Mouse (Mus musculus) effector memory CD4-positive, alpha-beta T cell, adult 5 months (primary cell): ENCODE data around the gene Slco2a1. TPM values are rescaled to one million over a fixed set of nuclear protein-coding genes. Genes with fewer than 3 reads are reported as not detected.

Experiments
- polyA plus RNA-seq: library from polyadenylated mRNA; unstranded; fragments of 100-300 nt; shearing (Covaris generic); gene quantifications from one replicate; pipeline ENCODE4 v1.2.1, GENCODE M21; 2017

Slco2a1 gene
- polyA plus RNA-seq = 0.15 TPM

DNA sequence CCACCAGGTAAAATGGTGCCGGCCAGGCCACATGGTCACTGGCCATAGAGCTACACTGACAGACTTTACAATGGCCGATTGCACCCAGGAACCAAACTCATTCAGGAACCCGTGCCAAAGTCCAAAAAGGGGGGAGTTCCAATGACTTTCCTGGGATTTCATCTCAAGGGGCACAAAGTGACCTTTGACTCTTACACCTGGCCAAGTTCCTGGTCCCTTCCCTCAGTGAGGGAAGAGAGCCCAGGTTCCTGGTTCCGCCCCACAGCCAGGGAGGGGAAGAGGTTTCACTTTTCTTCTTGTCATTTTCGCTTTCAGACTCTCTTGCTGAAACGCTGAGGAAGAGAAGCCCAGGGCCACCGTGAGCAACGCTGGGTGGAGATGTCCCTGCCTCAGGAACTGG lies at the start of gene Slco2a1:
TSS of gene Slco2a1 (plus strand) at position 251 of the 400 bp plus-strand sequence.

DNA sequence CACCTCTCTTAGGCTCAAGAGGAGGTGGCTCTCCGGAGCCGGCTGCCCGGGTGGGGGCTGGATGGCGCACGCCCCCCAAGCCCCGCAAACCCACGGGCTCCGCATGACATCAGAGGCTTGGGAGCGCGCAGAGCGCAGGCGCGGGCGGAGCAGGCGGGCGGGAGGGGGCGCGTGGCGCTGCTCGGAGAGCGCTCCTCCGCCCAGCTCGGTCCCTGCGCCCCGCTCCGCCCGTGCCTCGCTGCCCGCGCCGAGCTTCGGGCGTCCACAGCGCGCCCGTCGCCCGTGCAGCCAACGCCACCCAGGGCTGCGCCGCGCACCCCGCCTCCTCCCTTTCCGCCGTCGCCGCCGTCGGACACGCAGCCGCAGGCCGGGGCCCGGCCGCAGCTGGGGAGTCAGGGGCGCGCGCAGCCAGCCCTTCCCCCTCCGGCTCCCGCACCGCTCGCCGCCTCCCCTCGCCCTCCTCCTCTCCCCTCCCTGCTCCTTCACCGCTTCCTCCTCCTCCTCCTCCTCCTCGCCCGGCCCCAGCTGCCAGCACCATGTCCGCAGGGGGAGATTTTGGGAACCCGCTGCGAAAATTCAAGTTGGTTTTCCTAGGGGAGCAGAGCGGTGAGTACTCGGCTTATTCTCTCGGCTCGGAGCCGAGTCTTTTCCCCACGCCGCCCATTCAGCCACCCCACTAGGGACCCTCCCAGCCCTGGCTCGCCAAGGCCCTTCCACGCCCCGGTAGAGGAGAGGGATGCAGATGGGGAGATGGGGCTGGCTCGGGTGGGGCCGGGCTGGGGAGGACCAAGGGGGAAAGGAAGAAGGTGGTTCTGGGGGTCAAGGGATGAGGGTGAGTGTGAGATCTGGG lies 123.3 kb downstream of the Slco2a1 start, which contains the start of gene Rab6b:
TSS of gene Rab6b (plus strand) at position 167 of the 850 bp plus-strand sequence.

Other genes starting within 250 kb of the Slco2a1 start
- 18.4 TPM for gene Ryk, start 153.8 kb upstream of the Slco2a1 start, polyA plus RNA-seq
- gene Rab6b, start 123.1 kb downstream of the Slco2a1 start, polyA plus RNA-seq = 18.4 TPM
- gene Srprb, start 213.4 kb downstream of the Slco2a1 start, polyA plus RNA-seq = 34.2 TPM
- 0.95 TPM for gene Gm20425, start 241.6 kb downstream of the Slco2a1 start, polyA plus RNA-seq
- gene Trf, start 241.7 kb downstream of the Slco2a1 start, polyA plus RNA-seq = 3.2 TPM